Mouse (Mus musculus): Measurements from ENCODE around the gene Lta.

Lta gene

GRCm38 (mm10) chr17:35185639-35186611 is 19.2 kb downstream of the Lta start:
- WGBS, result 7% methylated on average over 18 of the region's 18 CpGs

- WGBS, result 95% methylated on average over 5 of the region's 5 CpGs
Observed at GRCm38 (mm10) chr17:35180093-35180492, 25.1 kb downstream of the Lta start.

- WGBS, result 35% methylated on average over 5 of the region's 5 CpGs
Observed at GRCm38 (mm10) chr17:35178528-35178927, 26.6 kb downstream of the Lta start.

GRCm38 (mm10) chr17:35175968-35176367 is 29.2 kb downstream of the Lta start, which contains the start of gene Aif1:
Gene Aif1 (minus strand): TSS chr17:35176068.
- 76% methylated on average over 2 of the region's 2 CpGs for WGBS

- 87% methylated on average over 6 of the region's 6 CpGs for WGBS
Observed at GRCm38 (mm10) chr17:35175382-35175781, 29.8 kb downstream of the Lta start.

GRCm38 (mm10) chr17:35174201-35174977 is 30.8 kb downstream of the Lta start:
- WGBS, result 66% methylated on average over 8 of the region's 8 CpGs

- WGBS, result 73% methylated on average over 3 of the region's 3 CpGs
Observed at GRCm38 (mm10) chr17:35173329-35173728, 31.8 kb downstream of the Lta start.

- WGBS, result 52% methylated on average over 11 of the region's 11 CpGs
Observed at GRCm38 (mm10) chr17:35172445-35173234, 32.5 kb downstream of the Lta start.

GRCm38 (mm10) chr17:35168541-35169207 is 36.5 kb downstream of the Lta start:
- 13% methylated on average over 4 of the region's 4 CpGs for WGBS

- 53% methylated on average over 7 of the region's 7 CpGs for WGBS
Observed at GRCm38 (mm10) chr17:35167794-35168193, 37.4 kb downstream of the Lta start.

GRCm38 (mm10) chr17:35166352-35167035 is 38.7 kb downstream of the Lta start:
- WGBS, result 74% methylated on average over 8 of the region's 8 CpGs

- 18% methylated on average over 12 of the region's 12 CpGs for WGBS
Observed at GRCm38 (mm10) chr17:35165451-35166155, 39.5 kb downstream of the Lta start.

- WGBS, result under 1% methylated on average over 82 of the region's 89 CpGs
Observed at GRCm38 (mm10) chr17:35164568-35165450, 40.3 kb downstream of the Lta start, which contains the start of gene Prrc2a. Gene Prrc2a (minus strand): TSS chr17:35164897.

- WGBS, result under 1% methylated on average over 26 of the region's 28 CpGs
Observed at GRCm38 (mm10) chr17:35164218-35164567, 41.0 kb downstream of the Lta start.

- 3% methylated on average over 8 of the region's 8 CpGs for WGBS
Observed at GRCm38 (mm10) chr17:35163326-35164081, 41.6 kb downstream of the Lta start.

GRCm38 (mm10) chr17:35162730-35163129 is 42.4 kb downstream of the Lta start:
- WGBS, result 12% methylated on average over 12 of the region's 12 CpGs

GRCm38 (mm10) chr17:35162121-35162520 is 43.0 kb downstream of the Lta start:
- 50% methylated on average over 14 of the region's 14 CpGs for WGBS

GRCm38 (mm10) chr17:35161421-35161820 is 43.7 kb downstream of the Lta start:
- 68% methylated on average over 11 of the region's 11 CpGs for WGBS
